Mouse (Mus musculus): ENCODE results near the gene Mbnl1.
"Not testable (repeated sequence)": the region's sequence is repeated elsewhere in the genome, so short reads cannot be mapped to it uniquely, and the experiment has no call there.

The Mbnl1 gene

GRCm38 (mm10) chr3:60472681-60473177 is at the start of gene Mbnl1:
Mbnl1 (plus strand) TSS chr3:60472830.
- no peak for DNase-seq (ENCODE audit: low spot score in 2 of 2)

- no peak for DNase-seq (ENCODE audit: low spot score in 2 of 2)
Observed at GRCm38 (mm10) chr3:60424148-60424547, 48.5 kb upstream of the Mbnl1 start.

DNA sequence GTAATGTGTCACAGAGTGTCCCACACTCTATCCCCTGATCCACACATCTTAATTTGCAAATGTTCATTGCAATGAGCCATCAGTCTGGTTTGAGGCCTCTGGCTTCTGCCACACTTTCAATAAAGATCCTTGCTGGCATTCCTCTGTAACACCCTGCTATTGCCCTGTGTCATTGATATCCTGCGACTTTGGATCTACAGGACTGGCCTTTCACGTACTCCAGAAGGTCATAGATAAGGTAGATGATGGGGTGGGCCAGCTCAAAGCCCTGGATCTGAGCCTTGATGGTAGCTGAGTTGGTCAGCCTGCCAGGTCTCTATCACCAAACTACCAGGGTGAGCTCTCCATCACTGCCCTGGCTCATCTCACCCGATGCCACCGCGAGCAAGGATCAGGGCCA is 43.6 kb upstream of the Mbnl1 start:
- DNase-seq (ENCODE audit: low spot score in 2 of 2), result no peak

GRCm38 (mm10) chr3:60437254-60437653 is 35.4 kb upstream of the Mbnl1 start:
- DNase-seq (ENCODE audit: low spot score in 2 of 2), result no peak

GRCm38 (mm10) chr3:60437678-60438232 is 34.9 kb upstream of the Mbnl1 start:
- no peak for DNase-seq (ENCODE audit: low spot score in 2 of 2)

- DNase-seq (ENCODE audit: low spot score in 2 of 2), result no peak
Observed at GRCm38 (mm10) chr3:60438715-60439114, 33.9 kb upstream of the Mbnl1 start.

DNA sequence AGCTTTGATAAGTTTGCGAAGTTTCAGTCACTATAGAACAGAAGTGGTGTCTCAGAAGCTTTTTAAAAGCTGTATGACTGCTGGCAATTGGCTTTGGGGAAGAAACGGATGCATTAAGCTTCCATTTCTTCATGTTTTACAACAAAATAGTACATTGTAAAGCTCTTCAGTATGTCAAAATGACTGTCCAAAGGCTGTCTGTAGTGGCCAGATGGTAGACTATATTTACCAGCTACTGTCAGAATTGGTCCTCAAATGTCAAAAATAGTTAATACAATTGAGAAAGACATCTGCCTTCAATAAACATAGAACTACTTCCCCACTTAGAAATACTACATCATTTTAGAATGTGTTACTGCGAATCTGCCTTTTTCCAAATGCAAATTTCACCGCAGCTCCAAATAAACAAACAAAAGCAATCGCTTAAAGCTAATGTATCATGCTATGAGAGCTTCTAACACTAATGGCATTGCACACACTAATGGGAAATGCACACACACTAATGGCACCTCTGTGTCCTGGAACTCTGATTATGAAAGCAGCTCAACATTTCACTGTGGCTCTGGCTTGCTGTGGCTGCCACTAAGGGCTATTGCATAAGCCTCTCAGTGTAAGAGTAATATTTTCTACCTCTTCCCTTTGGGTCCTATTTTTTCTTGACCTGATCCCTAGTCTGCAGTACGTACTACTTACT is 10.7 kb upstream of the Mbnl1 start:
- no peak for DNase-seq (ENCODE audit: low spot score in 2 of 2)

DNA sequence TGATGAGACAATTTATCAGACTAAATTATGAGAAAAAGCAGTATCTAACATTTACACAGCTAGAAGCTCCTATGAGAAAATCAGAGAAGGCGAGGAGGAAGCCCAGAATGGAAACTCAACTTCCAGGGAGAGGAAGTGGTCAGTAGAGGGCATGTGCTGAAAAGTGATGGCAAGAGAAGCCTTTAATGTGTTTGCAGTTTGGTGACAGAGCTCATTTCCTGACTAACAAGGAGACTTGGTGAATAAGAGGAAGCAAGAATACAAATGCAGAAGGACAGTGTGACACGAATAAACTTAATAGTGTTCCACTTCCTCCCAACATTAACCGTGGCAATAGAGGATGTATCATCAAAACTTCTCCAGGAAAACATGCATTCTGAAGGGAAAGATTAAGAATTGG is 4.0 kb upstream of the Mbnl1 start:
- not testable (repeated sequence) for DNase-seq (ENCODE audit: low spot score in 2 of 2)

GRCm38 (mm10) chr3:60469170-60469805 is 3.3 kb upstream of the Mbnl1 start:
- not testable (repeated sequence) for DNase-seq (ENCODE audit: low spot score in 2 of 2)

GRCm38 (mm10) chr3:60472011-60472680 is 484 bp upstream of the Mbnl1 start:
- DNase-seq (ENCODE audit: low spot score in 2 of 2), result no peak

DNA sequence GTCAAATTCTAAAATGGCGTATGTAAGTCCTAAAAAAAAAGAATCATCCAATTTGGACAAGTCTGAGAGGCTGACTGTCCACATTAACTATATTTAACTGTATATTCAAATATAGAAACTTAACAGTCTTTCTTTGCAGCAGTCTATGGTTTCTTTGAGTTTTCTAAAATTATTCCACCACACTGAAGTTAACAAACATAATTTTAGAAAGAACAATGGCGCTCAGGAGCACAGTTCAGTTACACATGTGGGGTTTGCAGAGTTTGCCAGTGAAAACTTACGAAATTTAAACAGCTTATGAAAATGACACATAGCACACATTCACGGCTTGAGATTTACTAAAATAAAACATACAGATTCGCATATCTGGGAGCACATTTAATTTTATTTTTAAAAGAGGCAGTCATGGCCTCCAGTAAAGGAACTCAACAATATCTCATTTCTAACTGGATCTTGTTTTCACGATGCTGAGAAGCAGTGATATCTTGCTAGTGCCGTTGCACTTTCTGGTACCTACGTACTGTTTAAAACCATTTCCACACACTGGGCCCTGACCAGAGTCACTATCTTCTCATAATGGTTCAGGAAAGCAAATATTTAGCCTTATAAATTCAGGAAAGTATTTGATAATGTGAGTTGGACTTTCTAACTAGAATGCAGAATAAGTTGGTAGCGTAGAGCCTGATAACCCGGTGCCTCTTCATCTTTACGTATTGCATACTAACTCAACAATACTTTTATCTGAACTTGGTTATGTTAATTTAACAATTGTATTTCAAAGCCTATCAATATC is 1.4 kb downstream of the Mbnl1 start:
- peak in 1 of 2 experiments; percentile 28 for DNase-seq (ENCODE audit: low spot score in 2 of 2)

DNA sequence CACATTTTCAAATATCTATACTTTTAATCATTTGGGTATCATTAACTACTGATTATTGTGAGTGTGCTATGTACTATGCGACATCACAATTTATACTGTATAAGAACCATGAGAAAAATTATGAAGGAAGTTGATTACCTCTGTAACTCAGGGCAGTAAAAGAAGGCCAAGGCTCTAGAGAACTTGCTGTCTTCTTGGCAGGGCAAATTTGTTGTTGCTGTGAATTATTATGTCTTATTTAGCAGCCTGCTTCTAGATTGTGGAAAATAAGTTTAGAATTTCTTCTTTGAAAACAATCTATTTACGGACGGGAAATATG is 2.0 kb downstream of the Mbnl1 start:
- DNase-seq (ENCODE audit: low spot score in 2 of 2), result no peak

DNA sequence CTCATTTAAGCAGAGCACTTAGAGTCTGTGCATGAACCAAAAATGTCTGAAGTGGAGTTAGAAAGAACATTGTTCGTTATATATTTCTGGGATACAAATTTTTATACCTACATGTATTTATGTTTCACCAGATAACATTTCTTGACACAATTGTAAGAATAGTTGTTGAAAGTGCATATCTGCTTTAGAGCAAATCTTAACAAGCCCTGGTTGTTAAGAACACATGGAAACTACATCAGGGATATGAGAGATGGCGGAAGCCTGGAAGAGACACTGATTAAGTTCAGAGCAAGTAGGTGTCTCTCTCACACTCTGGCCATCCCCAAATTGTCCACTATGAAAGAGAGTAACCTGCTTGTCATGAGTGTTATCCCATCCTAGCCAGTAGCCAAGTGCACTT is 2.4 kb downstream of the Mbnl1 start:
- DNase-seq (ENCODE audit: low spot score in 2 of 2), result no peak

GRCm38 (mm10) chr3:60476751-60477255 is 4.2 kb downstream of the Mbnl1 start:
- DNase-seq (ENCODE audit: low spot score in 2 of 2), result no peak

DNA sequence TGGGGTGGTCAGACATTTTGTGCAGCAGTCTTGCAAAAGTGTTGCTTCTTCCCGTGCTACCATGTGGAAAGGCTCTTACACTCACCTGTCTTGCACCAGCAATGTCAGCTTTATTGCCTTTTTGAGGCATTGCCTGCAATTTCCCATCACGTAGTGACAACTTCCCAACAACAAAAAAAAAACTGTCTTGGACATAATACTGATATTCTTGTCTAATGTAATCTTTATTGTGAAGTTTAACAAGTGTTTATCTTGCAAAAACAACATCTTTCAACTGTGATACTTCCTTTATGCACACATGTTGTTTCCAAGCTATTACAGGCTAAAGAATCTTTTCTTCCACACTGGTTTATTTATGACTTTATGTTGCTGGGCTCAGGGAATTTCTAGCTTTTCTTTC is 5.8 kb downstream of the Mbnl1 start:
- no peak for DNase-seq (ENCODE audit: low spot score in 2 of 2)

- DNase-seq (ENCODE audit: low spot score in 2 of 2), result no peak
Observed at GRCm38 (mm10) chr3:60480716-60481115, 8.1 kb downstream of the Mbnl1 start.

- DNase-seq (ENCODE audit: low spot score in 2 of 2), result no peak
Observed at GRCm38 (mm10) chr3:60481740-60482399, 9.2 kb downstream of the Mbnl1 start.

GRCm38 (mm10) chr3:60483305-60483704 is 10.7 kb downstream of the Mbnl1 start:
- no peak for DNase-seq (ENCODE audit: low spot score in 2 of 2)

DNA sequence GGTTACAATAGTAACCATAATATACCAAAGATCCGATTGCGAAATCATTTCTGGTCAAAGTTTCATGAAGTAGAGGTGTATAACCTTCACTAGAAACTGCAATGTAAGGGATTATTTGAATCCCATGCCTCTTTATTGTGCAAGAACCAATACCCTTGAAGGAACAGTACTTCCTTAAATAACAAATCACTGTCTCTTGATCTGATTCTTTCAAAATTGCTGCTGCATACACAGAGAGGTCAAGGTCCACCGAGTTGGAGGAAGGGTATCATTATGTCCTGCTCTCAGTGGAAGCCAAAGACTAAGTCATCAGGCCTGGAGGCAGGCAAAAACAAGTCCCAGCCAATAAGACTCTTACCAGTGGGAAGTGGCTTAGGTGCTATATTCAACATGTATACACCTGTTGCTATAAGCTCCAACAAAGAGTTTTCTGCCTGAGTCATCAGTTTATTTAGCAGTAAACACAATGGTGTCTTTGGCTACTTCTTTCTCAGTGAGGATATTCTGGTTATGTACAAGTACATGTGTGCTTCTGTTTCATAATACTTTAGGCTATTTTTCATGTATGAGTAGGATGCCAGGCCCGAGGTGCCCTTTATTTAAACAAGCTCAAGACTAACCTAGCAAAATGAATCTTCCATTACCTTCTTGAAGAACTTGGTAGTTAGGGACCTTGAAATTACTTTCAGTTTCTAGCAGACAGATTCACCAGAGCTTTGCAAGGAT is 13.5 kb downstream of the Mbnl1 start:
- no peak for DNase-seq (ENCODE audit: low spot score in 2 of 2)

DNA sequence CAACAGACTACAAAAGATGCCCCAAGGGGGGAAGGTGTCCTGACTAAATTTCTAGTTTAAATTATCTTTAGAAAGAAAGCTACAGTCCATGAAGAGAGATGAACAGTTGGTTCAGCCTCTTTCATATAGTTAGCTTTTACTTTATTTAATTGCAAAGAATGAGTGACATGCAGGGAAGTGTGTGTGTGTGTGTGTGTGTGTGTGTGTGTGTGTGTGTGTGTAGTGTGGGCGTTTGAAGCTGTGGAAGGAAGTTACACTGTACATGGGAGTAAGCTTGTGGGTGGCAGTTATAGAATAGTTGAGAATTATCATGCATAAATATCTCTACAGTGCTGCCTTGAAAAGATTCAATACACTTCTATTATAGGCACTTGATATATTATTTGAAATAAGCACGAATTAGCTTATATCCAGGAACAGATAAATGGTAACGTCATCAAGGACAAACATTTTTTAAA is 14.1 kb downstream of the Mbnl1 start:
- no peak for DNase-seq (ENCODE audit: low spot score in 2 of 2)

Data from frontal cortex, postnatal 36 days (tissue).